Mouse (Mus musculus): Measurements from ENCODE around the gene Plekhj1.
"Not testable (repeated sequence)": the region's sequence is repeated elsewhere in the genome, so short reads cannot be mapped to it uniquely, and the experiment has no call there.

The Plekhj1 gene

DNA sequence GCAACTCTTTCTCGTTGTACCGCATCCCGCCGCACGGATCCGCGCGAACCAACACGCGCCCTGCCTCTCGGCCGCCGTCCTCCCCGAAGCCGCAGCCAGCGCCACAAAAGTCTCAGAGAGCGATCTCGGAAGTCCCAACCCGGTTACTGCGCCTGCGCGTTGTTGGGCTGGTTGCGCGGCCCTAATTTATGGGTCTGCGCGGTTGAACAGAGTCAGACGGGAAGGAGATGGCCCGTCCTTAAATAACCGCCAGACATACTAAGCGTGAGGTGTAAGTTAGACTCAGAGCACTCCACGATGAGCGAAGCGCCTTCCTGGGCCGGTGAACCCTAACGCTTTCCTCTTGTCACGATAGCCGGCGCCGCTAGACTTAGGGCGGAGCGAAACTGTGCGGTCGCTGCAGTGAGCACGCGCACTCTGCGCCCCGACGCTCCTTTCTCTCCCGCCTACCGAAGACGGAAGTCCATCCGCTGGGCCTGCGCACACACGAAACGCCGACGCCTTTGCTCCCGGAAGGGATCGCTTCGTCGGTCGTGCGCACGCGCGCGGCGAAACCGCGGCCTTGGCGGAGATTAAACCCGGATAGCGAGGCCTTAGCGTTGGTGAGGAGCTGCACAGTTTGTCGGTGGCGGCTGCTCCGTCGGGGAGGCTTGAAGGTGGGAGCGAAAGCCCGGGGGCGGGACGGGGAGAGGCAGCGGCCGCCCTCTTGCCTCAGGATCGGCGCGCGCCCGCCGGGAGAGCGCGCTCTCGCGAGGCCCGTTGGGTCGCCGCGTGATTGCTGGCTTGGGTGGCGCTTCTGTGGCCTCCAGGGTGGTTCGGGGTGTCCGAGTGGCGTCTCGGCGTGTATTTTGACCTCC, at the start of gene Plekhj1, which contains the start of gene Sf3a2:
Gene Plekhj1, minus strand, starts transcription at position 477 of the 857 bp plus-strand sequence.
Gene Sf3a2, plus strand, starts transcription at position 49 of the 857 bp plus-strand sequence.
- DNase-seq (ENCODE audit: extremely low read depth, low read depth, low spot score): peak; percentile 65

DNA sequence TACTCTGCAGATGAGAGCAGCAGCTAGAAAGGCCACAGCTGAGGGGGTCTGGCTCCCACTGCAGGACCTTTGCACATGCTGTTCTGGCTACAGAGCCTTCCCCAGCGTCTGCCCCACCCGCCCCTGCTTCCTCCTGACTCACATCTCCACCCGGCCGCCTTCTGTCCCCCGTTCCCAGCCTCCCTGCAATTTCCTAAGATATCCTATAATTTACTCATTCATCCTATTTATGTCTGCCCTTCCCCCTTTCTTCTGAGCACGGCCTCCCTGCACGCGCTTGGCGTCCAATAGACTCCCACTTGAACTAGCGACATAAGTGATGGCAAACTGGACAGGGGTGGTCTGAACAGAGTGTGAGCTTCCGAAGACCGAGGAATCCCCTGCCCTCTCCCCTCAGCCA, 47.3 kb upstream of the Plekhj1 start:
- DNase-seq (ENCODE audit: extremely low read depth, low read depth, low spot score): no peak

DNA sequence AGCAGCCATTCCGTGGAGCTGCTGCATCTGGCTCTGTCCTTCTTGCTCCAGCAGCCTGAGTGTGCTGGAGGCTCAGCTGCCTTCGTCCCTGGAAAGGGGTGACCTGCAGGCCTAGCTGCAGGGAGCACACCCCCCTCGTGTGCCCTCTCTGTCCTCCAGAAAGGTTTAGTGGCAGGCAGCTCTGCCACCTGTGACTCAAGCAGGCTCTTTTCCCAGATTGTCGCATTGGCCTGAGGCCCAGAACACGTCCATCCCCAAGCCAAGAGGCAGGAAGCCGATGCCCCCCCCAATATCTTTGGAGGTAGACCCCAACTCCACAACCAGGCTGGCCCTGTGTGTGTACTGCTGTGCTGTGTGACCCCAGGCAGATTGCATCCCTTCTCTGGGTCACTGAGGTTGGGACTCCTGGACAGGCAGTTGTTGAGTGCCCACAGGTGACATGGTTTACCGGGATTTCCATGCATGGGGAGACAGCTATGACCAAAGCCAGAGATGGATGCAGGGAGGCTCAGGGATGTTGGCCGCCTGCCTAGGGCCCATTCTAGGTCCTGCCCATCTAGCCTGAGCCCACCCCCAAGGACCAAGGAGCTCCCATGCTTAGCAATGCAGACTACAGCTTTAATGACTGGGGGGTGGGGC, 46.7 kb upstream of the Plekhj1 start:
- no peak for DNase-seq (ENCODE audit: extremely low read depth, low read depth, low spot score)

DNA sequence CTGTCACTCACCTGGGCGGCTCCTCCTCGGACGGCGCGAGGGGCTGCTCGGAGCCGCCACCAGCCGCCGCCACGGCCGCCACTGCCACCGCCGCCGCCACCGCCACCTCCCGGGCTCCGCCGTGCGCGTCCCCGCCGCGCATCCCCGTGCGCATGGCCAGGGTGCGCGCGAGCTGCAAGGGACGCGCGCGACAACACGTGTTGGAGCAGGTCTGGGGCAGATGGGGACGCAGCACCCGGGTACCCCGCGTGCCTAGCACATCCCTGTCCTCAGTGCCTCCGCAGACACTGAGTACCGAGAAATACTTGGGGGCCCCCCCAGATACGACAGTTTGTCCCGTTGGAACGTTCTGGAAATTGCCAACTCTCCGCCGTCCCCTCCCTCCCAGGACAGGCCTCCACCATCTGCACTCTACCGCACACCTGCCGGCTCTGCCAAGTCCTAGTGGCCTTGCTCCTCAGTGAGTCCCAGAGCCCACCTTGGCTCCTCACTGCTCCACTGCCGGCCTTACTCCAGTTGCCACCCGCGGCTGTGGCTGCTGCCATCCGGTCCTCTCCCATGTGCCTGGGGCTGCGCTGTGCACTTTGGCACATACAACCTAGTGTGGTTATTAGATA, 45.6 kb upstream of the Plekhj1 start, which contains the start of gene Lingo3:
Gene Lingo3, minus strand, starts transcription at position 109 of the 617 bp plus-strand sequence.
- DNase-seq (ENCODE audit: extremely low read depth, low read depth, low spot score): no peak

DNA sequence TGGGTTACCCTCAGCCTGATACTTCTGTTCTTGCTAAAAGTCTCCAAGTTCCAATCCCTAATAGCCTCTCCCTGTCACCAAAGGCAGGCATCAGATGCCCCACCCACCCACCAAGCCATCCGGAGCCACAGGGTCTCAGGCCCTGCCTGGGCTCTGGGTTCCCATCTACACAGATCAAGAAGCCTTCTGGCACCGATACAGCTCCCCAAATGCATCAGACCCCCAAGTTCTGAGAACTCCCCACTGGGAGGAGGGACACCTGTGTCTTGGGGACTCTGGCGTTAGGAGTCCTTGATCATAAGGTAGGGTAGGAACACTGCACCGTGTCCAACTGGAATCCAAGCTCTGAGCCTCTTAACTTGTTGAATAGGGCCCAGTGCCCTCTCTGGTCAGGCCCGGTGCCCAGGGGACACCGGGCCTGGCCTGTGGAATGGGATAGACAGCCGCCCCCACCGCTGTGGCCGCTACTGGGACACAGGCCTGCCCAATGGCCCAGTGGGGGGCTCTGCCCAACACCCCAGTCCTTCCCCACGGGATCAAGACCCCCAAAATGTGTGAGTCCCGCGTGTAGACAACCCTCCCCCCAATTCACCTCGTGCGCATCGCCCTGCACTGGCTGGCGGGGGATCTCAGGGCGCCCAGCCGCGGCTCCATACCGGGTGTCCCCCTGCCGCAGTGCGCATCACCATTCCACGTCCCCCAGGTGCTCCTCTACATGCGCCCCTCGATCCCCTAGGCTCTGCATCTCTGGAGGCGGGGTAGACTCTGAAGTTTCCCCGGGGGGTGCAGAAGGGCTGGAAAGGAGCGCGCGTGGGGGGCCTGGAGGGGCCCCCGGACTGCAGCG, 44.9 kb upstream of the Plekhj1 start:
- no peak for DNase-seq (ENCODE audit: extremely low read depth, low read depth, low spot score)

DNA sequence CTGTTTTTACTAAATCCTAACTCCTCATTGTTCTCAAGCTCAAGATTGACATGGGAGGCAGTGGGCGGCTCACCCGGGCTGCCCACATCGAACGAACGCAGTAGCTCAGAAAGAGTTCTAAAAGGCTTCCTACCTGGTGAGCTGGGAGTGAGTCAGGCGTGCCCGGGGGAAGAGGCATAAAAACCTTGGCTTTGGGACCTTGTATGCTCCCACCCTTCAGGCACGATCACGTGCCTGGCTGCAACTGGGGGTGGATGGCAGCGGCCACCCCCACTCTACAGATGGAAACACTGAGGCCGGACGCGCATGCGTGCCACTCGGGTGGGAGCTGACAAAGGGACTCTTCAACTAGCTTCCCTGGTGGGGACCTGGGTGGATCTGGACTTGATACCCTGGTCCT, 43.9 kb upstream of the Plekhj1 start:
- no peak for DNase-seq (ENCODE audit: extremely low read depth, low read depth, low spot score)

DNA sequence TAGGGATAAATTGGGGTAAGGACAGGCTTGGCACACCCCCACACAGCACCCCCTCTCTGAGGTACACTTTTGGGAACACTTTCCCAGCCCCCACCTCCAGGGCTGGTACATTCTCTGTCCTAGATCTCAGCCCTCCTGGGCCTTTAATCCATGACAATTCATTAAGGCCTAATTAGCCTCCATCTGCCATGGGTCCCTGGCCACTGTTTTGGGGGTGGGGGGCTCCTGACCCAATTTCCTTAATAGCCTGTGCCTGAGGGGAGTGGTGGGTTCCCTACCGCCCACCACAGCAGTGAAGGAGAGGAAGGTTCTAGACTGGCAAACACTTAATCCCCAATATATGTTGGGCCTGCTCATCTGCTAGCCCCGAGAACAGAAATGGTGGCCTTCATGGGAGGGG, 43.3 kb upstream of the Plekhj1 start:
- DNase-seq (ENCODE audit: extremely low read depth, low read depth, low spot score): no peak

DNA sequence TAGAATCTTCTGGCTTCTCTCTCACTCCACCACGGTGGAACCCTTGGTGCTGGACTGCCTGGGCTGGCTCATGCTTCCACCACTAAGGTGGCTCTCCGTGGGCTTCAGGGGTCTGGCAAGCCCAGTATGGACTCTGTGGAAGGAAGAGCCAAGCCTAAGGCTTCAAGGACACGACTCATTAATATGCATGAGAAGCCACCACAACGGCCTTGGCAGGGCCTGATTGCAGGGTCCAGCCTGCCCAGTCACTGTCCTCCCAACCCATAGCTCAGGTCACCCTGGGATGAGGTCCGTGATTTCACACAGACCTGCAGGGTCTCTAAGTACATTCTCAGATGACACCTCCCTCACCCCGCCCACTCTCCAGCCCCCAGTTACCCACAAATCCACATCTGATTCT, 41.4 kb upstream of the Plekhj1 start:
- no peak for DNase-seq (ENCODE audit: extremely low read depth, low read depth, low spot score)

DNA sequence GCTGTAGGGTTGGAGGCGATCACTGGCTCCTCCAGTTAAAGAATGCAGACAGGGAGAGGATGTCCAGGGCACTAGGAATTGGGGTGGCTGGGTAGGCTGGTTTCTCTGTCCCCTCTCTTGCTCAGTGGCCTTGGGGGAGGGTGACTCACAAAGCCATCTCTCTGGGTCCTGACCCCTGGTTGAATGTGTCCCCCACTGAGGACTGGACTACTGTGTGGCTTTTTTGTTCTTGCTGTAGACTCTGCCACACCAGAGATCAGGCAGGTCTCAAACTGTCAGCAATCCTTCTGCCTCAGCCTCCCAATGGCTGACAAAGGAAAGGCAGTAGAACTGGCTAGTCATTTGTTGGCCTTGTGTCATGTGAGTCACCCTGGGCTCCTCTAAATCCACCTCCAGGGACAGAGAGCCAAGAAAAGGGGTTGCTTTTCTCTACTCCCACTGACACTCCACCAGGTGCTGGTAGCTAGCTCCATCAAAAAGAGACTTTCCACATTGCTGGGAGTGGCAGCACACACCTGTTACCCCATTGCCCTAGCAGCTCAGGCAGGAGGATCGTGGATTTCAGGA, 40.0 kb upstream of the Plekhj1 start:
- no peak for DNase-seq (ENCODE audit: extremely low read depth, low read depth, low spot score)

DNA sequence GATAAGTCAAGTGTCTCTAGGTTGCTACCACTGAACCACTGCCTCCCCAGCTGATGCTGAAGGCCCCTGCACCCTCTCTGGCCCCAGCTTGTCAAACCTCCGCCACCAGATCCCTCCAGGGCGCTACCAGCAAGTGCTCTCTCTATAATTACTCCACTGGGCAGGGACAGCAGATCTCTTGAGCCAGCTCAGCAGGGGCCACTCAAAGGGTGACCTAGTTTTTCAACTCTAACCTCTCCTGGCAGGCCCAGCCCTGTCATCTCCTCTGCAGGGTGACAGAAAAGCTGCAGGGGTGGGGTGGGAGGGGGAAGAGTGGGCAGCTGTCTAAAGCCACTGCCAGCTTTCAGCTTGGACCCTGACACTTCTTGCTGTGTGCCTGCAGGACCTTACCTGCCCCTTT, 39.4 kb upstream of the Plekhj1 start:
- no peak for DNase-seq (ENCODE audit: extremely low read depth, low read depth, low spot score)

DNA sequence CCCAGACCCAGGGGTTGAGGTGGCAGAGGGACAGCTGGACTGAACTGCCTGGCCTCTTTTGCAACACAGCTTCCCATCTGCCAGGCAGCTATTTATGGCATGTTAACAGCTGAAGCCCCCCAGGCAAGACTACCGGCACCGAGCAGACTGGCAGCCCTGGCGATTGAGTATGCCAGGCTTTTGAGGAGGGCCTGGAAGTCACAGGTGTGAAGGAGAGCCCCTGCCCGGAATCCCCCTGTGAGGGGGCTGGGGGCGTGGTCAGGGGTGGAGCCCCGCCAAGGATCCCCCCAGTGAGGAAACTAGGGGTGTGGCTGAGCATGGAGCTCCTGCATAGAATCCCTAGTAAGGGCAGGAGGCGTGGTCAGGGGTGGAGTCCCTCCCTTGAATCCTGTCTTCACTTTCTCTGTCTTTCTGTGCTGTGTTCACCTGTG, 38.5 kb upstream of the Plekhj1 start:
- DNase-seq (ENCODE audit: extremely low read depth, low read depth, low spot score): no peak

DNA sequence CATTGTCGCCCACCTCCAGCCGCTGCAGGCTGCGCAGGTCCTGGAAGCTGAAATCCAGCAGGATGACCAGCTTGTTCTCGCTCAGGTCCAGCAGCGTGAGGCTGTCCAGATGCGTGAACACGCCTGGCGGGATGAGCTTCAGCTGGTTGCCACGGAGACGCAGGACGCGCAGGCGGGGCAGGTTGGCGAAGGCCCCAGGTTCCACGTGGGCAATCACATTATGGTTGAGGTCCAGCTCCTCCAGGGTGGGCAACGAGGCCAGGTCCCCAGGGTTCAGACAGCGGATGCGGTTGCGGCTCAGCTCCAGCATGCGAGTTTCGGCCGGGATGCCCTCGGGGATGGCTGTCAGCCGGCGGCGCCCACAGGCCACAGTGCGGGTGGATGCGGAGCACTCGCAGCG, 37.2 kb upstream of the Plekhj1 start:
- no peak for DNase-seq (ENCODE audit: extremely low read depth, low read depth, low spot score)

DNA sequence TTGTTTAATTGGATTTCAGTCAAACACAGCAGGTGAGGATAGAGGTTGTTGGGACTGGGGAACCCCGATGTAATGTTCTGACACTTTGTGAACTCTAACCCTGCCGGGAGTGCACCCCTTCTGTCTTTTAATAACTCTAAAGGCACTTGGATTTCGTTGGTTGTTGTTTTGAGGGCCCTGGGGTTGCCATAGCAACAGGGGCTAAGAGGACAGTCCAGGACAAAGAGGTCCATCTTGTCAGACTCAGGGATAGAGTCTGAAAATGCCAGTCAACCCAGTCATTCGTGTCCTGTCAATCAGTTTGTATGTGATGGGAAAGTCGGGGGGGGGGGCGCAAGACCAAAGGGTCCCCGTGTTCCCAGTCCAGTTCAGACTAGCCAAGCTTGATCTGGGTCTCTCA, 34.4 kb upstream of the Plekhj1 start:
- DNase-seq (ENCODE audit: extremely low read depth, low read depth, low spot score): no peak

DNA sequence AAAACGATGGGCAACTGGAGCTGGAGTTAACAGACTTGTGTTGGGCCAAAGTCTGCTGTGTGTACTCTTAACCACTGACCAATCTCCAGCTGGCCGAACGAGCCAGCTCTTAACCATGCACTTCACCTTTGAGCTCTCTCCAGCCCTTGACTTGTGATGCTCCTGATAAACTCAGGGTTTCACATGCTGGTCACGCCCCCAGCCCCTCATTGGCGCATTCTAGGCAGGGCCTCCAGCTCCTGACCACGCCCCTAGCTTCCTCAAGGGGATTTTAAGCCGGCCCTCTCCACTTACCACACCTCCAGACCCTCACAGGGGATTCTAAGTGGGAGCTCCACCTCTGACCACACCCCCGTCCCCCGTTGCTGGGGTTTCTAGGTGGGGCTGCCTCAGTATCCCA, 32.7 kb upstream of the Plekhj1 start:
- no peak for DNase-seq (ENCODE audit: extremely low read depth, low read depth, low spot score)

DNA sequence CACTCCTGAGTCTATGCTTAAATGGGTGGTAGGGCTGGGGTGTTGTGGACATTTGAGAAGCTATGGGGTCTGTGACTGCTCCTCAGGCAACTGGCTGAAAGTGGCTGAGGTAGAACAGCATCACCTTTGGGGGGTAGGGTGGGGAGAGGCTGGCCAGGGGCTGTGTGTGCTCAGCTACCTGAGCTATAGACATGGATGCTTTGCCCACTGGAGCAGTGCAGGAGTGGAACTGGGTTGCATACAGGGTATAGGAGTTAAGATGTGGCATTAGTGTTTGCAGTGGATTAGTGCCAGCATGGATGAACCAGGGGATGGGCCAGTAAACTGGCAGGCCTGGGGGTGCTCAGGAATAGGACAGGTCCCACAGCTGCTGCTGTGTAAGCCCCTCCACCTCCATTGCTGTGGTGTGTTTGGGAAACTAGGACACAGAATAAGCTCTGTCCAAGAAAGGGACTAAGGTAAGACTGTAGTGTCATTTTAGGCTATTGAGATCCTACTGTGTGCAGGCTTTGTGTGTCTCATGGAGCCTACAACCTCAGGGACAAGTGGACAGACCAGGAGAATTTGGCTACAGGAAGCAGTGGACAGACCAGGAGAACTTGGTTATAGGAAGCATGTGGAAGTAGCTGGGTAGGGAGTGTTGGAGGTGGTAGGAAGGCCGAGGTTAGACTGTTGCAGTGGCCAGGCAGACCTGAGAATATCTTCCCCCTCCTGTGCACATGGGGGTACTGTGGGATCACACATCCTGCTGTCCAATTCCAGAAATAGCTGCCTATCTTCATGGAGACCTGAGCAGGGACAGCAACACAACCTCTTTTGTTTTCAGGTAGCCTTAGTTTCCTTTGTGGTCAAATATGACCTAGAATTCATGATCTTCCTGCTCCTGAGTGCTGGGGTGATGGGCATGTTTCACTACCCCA, 31.2 kb upstream of the Plekhj1 start:
- no peak for DNase-seq (ENCODE audit: extremely low read depth, low read depth, low spot score)

DNA sequence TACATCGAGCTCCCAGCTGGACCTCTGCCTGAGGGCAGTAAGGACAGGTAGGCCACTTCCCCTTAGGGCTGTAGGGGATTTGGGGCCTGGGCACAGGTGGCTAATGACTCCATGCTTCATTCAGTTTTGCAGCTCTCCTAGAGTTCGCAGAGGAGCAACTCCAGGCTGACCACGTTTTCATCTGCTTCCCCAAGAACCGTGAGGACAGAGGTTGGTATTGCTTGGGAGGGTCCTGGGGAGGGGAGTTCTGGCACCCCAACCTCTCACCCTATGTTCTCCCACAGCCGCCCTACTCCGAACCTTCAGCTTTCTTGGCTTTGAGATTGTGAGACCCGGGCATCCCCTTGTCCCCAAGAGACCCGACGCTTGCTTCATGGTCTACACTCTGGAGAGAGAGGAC, 30.2 kb upstream of the Plekhj1 start:
- not testable (repeated sequence) for DNase-seq (ENCODE audit: extremely low read depth, low read depth, low spot score)

DNA sequence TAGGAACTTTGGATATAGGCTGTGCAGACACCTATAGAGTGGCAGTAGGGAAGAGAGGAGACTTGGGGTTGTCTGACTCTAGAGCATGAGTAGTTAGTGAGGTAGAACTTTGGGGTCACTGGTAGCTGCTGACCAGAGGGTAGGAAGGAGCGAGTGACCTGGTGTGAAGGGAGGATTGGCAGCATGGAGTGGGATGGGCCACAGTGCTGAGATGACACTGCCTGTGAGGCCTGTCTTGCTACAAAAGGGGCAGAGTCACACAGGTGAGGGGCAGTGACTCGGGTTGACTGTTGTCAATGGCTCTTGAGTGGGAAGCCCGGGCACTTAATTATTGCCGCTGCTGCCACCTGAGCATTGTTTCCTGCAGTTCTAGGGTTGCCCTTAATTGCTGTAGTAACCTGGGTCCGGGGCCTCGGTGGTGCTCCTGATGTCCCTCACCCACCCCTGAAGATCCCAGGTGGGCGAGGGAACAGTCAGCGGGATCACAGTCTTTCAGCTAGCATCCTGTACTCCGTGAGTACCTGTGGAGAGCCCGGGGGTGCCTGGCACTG, 29.5 kb upstream of the Plekhj1 start:
- DNase-seq (ENCODE audit: extremely low read depth, low read depth, low spot score): no peak

DNA sequence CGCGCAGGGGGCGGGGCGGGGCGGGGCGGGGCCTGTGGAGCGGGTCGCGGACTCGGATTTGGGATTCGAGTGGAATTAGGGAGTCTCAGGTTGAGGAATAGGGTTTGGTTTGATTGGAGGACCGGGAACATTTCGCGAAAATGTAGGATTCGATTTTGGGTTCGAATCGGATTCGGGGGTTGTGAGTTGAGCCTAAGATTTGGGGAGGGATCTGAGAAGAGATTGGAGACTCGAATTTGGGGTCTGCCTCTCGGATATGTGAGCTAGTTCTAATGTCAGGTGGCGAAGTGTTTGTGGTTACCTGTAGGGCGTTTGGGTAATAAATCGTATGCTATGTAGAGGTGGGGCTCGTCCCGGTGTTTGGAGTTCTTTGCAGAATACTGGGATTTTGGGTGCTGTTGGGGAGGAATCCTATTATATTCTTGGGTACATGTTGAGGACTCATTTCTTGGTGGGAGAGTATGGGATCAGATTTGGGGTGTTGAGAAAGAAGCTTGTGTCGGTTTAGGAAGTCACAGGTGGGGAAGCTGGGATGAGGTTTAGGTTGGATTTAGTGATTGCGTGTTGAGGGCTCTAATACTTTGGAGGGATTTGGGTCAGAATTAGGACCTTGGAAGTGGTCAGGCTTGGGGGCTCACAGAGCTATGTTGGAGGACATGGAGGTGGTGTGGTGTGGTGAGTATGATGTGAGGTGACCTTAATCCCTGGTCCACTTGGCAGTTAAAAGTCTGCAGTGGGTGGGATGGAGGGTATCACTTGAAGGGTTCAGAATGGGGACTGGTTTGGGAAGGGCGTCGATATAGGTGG, 28.8 kb upstream of the Plekhj1 start:
- no peak for DNase-seq (ENCODE audit: extremely low read depth, low read depth, low spot score)

Measured in fat pad, adult 2 months (tissue).